Mouse (Mus musculus) lung, adult 18-20 months (tissue): ENCODE measurements at regions not wholly inside any gene's neighbourhood (a gene's known extent, or its start where the extent isn't known, plus 50 kb on each side); places are given as distances from the start of the nearest gene placed in this dataset.
A peak's percentile ranks its signal among the peaks of the same experiment; 100 is the strongest.

ENCODE experiments used
- DNase-seq, 2 experiments: peaks; one replicate each; pipeline ENCODE4 v3.0.0; 2022; ENCODE audit warnings: mixed read lengths in 2 of 2

DNA sequence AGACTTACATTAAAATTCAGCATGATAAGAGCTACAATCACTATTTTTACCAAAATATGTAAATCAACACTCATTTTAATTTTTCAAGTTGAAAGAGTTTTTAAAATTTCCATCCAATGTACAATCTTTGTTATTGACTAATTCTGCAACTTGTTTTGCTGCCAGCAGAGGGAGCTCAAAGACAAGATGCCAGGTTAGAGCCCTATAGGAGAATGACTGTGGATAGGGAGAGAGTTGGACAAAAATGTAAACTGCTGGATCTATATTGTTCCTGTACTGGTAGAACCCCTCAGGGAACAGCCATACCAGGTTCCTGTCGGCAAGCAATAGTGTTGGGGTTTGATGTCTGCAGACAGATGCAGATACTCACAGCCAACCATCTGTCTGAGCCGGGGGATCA is 288.8 kb upstream of the 4930550L24Rik start:
- DNase-seq, result peak in 1 of 2 experiments; percentile 1
